In genomic region chr1:173630622-173631021, GRCm38 (mm10) we compare ENCODE assay signal across 13 mouse cellular contexts. TPM values are rescaled to one million over a fixed set of nuclear protein-coding genes. Genes with fewer than 3 reads are reported as not detected.
DNase-seq lines count a peak whose midpoint lies in the region; ATAC-seq and TF ChIP-seq lines count a peak whose summit lies in the region.
"Not testable (repeated sequence)": the region's sequence is repeated elsewhere in the genome, so short reads cannot be mapped to it uniquely, and the experiment has no call there.
"Had no signal": no experiment of that assay in that cellular context is flagged by ENCODE, and none has a peak within 500 bp of the region (broad histone marks: within the 10 kb centered on the region; RNA-seq: fewer than 3 reads in every experiment).

TSS of gene Ifi209 (plus strand) at chr1:173630917.

- H3K4me1 ChIP-seq in CH12.LX (ENCODE audit: control insufficient read depth in 1 of 2, insufficient read depth in 2 of 2) = peaks cover 0 to 14% of the 10 kb centered on the region in 2 experiments; a peak in 2 of 4 replicates
- H3K4me1 ChIP-seq in liver, adult 2 months (ENCODE audit: control insufficient read depth, insufficient read depth, low read length) = not testable (repeated sequence)

- not testable (repeated sequence) for H3K9me3 ChIP-seq in CH12.LX (replicated peaks; ENCODE audit: low read length)

- DNase-seq in A20 (ENCODE audit: low read depth, low spot score) = peak; percentile 79
- DNase-seq in CH12.LX (ENCODE audit: extremely low read depth) = peak; percentile 61
- DNase-seq in brain, adult 2 months (ENCODE audit: low read depth, low spot score) = peak; percentile 1
- DNase-seq in liver, adult 2 months (ENCODE audit: extremely low read depth, low read depth, low spot score) = peak; percentile 23
- DNase-seq in natural killer cell, adult 2 months (ENCODE audit: low spot score in 2 of 2) = peak; percentile 55 to 58
- peak; percentile 46 for DNase-seq in thymus, postnatal 0 days (ENCODE audit: low spot score)

- H3K9ac ChIP-seq in CH12.LX (ENCODE audit: insufficient read depth, low read depth); liver, adult 2 months (ENCODE audit: low read depth, low read length): not testable (repeated sequence)

- not testable (repeated sequence) for H3K36me3 ChIP-seq in CH12.LX (replicated peaks in 1 of 2; ENCODE audit: control insufficient read depth in 1 of 2, insufficient read depth in 1 of 2, low read length in 1 of 2); liver, adult 2 months (ENCODE audit: control insufficient read depth, insufficient read depth, low read length); macrophage (ENCODE audit: inconsistent target)

- in situ Hi-C loops in CH12.LX (cut with MboI; ENCODE audit: low pct_ligation_motif_present, low pct_unique_long_range_greater_than_20kb, low sequenced_read_pairs) = not testable (repeated sequence)

- H3K4me2 ChIP-seq in CH12.LX (ENCODE audit: insufficient read depth, low read depth, poor library complexity, severe bottlenecking) = peak within 1 kb of the TSS; percentile 87

- H3K27ac ChIP-seq in CH12.LX (ENCODE audit: insufficient read depth, low read depth); liver, adult 2 months (replicated peaks; ENCODE audit: insufficient read depth, low read depth, low read length): not testable (repeated sequence)
- peak within 1 kb of the TSS; percentile 46 for H3K27ac ChIP-seq in macrophage

- TF ChIP-seq EP300 in CH12.LX (IDR thresholded peaks at IDR 0.05; ENCODE audit: low read length) = not testable (repeated sequence)

- dilution Hi-C loops in CH12.LX (cut with MboI; ENCODE audit: extremely low pct_ligation_motif_present, extremely low pct_unique_long_range_greater_than_20kb, low sequenced_read_pairs) = not testable (repeated sequence)

- H3K79me2 ChIP-seq in CH12.LX (replicated peaks; ENCODE audit: control insufficient read depth, extremely low read depth, insufficient read depth, poor library complexity, severe bottlenecking); liver, adult 2 months (ENCODE audit: control insufficient read depth, insufficient read depth, low read length): not testable (repeated sequence)
- peaks cover 47% of the 10 kb centered on the region for H3K79me2 ChIP-seq in macrophage (ENCODE audit: inconsistent target)

- TF ChIP-seq CTCF in CH12.LX (conservative IDR thresholded peaks at IDR 0.05 in 1 of 2, IDR thresholded peaks at IDR 0.05 in 1 of 2; ENCODE audit: low read depth in 2 of 2, low read length in 2 of 2); liver, adult 2 months (IDR thresholded peaks at IDR 0.05; ENCODE audit: low read depth, low read length): not testable (repeated sequence)

- ATAC-seq in hematopoietic stem cell, adult 5-6 weeks (replicated peaks in 1 of 2; ENCODE audit: insufficient read depth in 1 of 2, low FRiP score in 2 of 2, low TSS enrichment in 1 of 2, low read depth in 1 of 2, poor library complexity in 2 of 2, severe bottlenecking in 2 of 2) = peak; percentile 71 to 73; a peak in 3 of 4 replicates

- not testable (repeated sequence) for TF ChIP-seq RAD21 in CH12.LX (IDR thresholded peaks at IDR 0.05; ENCODE audit: low read depth, low read length)

- WGBS in liver, adult 2 months = 70% methylated on average over 2 of the region's 2 CpGs
- WGBS in macrophage (ENCODE audit: missing documents) = 0% methylated on average over 2 of the region's 2 CpGs

- not testable (repeated sequence) for H3K4me3 ChIP-seq in CH12.LX (replicated peaks in 1 of 3; ENCODE audit: low read depth in 2 of 3, low read length in 2 of 3, poor library complexity in 1 of 3)
- H3K4me3 ChIP-seq in liver, adult 2 months (ENCODE audit: insufficient read depth, low read depth, low read length) = peak within 1 kb of the TSS; percentile 7; the same call in 1 of the 2 replicates
- peak within 1 kb of the TSS; percentile 35 for H3K4me3 ChIP-seq in macrophage (ENCODE audit: inconsistent target)

- H3K27me3 ChIP-seq in CH12.LX (replicated peaks); liver, adult 2 months (ENCODE audit: control insufficient read depth, insufficient read depth, low read length): not testable (repeated sequence)

- not testable (repeated sequence) for TF ChIP-seq POLR2A in CH12.LX (IDR thresholded peaks at IDR 0.05; ENCODE audit: low read depth, low read length); liver, adult 2 months (IDR thresholded peaks at IDR 0.05; ENCODE audit: extremely low read depth, insufficient read depth, low read length)

TF ChIP-seq in CH12.LX, 34 proteins besides CTCF, POLR2A, EP300 and RAD21:
- TF ChIP-seq ELF1 (IDR thresholded peaks at IDR 0.05; ENCODE audit: low read depth, low read length) (peak; percentile 47; the same call in 1 of the 2 replicates), IRF4 (IDR thresholded peaks at IDR 0.05; ENCODE audit: low read depth, low read length) (peak; percentile 24; the same call in 1 of the 2 replicates)

RNA-seq across cellular contexts. Expression of gene Ifi209, which starts in this region (rescaled TPM):
- 0.72 and 0.76 TPM in 2 replicates for total RNA-seq in CH12.LX (2012; rRNA removed)
- 3.2 and 4.3 TPM in 2 replicates for total RNA-seq in CH12.LX (2014; rRNA removed)
- polyA plus RNA-seq in CH12.LX (2012; ENCODE audit: insufficient read length, low read depth) = 4.9 and 6.2 TPM in 2 replicates
- 13.1 and 15.7 TPM in 2 replicates for total RNA-seq in hematopoietic stem cell, adult 5-6 weeks (2017)
- 1.3 and 1.8 TPM in 2 replicates for total RNA-seq in liver, adult 2 months (2014; rRNA removed)
- polyA plus RNA-seq in liver, adult 2 months (2012; rRNA removed) = 0.10 and 0.35 TPM in 2 replicates
- total RNA-seq in macrophage (2018; cell fraction: chromatin; rRNA removed) = 100 to 1,000 TPM in 15 of 26 experiments, 10 to 100 TPM in 10, 1 to 10 TPM in 1; 9.3 to 508 (median 171) TPM
- total RNA-seq in macrophage (2018; cell fraction: cytosol; rRNA removed) = 100 to 1,000 TPM in 14 of 26 experiments, 10 to 100 TPM in 12; 54.9 to 545 (median 257) TPM
- total RNA-seq in macrophage (2018; cell fraction: nucleus; rRNA removed) = 100 to 1,000 TPM in 16 of 26 experiments, 10 to 100 TPM in 10; 31.7 to 576 (median 333) TPM
- 40.5 to 141 TPM (median 69.4 TPM) in 3 replicates for polyA plus RNA-seq in macrophage (2018)
- 5.3 and 7.7 TPM in 2 replicates for polyA plus RNA-seq in thymus, postnatal 0 days (2015; fragmentation: Nextera tagmentation; extraction: Ambion mirVana)
- total RNA-seq: layer of hippocampus, adult 2 months; layer of hippocampus, postnatal 36 days; left cerebral cortex, postnatal 10 days had no signal
- polyA plus RNA-seq: midbrain, embryonic 11.5 days; neural tube, embryonic 12.5 days had no signal

Comparison
In these comparisons a context has a peak if more than half of its experiments do, and no peak if none do; other contexts are left out.
1. DNase-seq: peak in every context shown above with its lines; median percentile 79 in A20; 61 in CH12.LX; 56 in natural killer cell, adult 2 months; 46 in thymus, postnatal 0 days; 23 in liver, adult 2 months; 1 in brain, adult 2 months.